Mouse (Mus musculus): ENCODE results near the gene Fzd7.

Gene Fzd7

DNA sequence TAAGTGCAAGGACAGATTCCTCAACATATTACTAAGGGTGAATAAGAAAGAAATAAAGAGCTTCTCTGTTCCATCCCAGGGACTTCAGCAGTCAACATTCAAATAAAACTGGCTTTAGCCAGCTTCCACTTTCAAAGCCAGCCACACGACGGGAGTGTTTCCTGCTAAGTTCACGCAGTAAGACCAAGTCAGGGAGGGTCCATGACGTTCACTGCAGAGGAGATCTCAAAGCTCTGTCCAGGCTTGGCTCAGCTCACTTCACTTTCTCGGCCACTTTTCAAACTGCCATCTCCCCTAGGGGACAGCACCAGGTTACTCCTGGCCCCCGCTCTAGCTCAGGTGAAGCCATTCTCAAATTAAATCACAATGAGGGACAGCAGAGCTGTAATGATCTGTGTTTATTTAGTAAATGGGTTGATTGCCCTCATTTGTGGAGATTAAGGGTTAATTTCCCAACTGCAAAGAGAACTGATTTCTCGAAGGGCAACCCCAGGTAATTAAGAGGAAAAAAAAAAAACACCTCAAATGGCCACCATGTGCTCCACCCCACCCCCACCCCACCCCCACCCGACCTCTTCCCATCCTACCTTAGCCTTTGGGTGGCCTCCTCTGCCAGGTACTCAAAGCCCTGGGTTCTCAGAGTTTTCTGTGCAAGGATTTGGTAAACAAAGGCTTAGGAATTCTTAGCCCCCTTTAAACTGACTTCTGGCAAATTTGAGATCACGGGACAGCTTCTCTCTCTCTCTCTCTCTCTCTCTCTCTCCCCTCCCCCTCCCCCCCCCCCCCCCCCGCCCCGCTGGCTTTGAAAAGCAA is 9.7 kb upstream of the Fzd7 start:
- no peak for DNase-seq (ENCODE audit: low spot score in 2 of 2)

DNA sequence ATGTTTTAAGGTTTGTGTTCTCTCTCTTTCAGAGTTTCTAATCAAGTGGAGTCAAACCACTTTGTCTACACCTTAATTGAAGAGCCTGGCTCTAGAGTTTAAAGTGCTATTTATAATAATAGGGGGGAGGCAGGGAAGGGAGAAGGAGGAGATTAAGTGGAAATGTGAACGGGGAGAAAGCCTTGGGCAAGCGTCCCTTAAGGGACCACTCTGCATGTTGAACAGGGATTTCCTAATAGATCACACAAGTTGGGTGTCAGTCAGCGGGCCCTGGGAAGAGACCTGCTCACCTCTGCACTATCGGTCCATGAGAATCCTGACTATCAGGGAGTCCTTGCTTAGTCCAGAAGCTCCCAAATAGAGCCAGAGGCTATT is 9.1 kb upstream of the Fzd7 start:
- no peak for DNase-seq (ENCODE audit: low spot score in 2 of 2)

GRCm38 (mm10) chr1:59475618-59476017 is 6.6 kb upstream of the Fzd7 start:
- DNase-seq (ENCODE audit: low spot score in 2 of 2), result no peak

DNA sequence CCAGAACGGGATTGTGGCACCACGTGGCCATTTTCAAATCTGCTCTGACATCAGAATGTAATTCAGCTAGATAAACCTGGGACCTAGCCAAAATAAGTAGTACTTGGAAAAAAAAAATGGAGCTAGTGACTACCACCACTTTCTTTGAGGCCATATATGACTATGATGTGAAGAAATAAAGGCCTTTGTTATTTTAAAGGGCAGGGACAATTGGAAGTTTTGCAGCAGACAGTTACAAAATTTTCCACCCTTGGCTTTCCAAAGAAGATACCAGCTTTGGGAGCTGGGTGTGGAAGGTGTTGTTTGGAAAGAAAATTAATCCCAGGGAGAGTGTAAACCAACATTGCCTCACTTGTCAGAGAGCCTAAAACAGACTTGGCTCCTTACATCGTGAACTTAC is 3.3 kb upstream of the Fzd7 start:
- no peak for DNase-seq (ENCODE audit: low spot score in 2 of 2)

DNA sequence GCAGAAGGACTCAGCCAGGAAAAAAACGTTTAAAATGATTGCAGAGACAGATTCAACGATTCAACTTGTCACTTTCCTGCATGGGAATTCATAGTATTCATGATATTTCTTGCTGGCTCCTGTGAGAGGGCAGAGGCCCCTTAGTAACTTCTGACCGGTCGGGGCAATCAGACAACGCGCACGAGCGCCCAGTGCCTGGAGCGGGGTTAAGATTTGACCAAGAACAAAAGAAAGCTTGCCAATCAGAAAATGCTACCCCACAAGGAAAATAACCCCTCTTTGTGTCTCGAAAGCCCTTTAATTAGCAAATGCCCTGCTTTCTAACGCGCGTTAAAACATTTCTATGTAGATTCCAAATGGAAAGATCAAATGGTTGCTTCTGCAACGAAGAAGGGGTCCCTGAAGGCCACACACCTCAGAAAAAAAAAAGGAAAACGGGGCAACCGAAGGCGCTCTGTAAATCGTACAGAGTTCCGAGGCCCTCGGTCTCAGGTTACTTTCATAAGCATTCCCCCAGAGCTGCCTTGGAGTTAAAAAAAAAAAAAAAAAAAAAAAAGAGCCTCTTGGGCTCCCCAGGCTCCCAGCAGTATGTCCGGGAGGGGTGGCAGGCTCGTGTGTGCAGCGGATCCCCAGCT is 1.3 kb upstream of the Fzd7 start:
- no peak for DNase-seq (ENCODE audit: low spot score in 2 of 2)

DNA sequence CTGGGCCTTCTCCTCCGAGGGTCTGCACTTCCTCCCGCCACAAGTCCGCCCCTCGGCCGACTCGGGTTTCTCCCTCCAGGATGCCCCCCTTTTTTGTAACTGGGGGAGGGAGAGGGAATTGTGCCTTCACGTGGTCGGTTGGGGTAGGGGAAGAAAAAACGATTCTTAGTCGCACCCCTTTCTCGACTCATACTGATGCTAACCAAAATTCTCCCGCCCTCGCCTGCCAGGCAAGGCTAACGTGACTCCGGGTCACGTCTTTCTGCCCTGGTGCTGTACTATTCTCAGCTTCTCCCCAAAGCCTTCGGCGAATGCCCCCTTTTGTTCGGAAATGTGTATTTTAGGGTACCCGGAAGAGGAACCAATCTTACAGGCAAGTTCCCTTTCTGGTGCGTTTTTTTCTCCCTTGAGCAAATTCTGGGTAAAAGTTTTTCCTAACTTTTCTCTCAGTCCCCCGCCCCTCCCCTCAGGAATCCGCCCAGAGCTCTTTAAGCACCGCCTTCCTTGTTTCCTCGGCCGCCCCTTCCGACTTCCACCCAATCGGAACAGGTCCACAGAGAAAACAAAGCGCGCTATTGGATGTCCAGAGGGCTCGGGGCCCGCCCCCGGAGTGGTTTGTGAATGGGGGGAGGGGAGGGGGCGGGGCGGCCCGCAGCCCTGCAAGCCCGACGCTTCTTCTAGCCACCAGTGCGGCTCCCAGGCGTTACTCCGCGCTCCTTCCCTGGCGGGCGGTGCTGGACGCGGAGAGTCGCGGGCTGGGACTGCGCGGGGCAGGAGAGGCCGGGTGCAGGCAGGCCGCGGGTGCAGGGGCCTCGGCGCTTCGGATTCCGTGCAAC is 550 bp upstream of the Fzd7 start:
- DNase-seq (ENCODE audit: low spot score in 2 of 2), result peak; percentile 85 to 86

DNA sequence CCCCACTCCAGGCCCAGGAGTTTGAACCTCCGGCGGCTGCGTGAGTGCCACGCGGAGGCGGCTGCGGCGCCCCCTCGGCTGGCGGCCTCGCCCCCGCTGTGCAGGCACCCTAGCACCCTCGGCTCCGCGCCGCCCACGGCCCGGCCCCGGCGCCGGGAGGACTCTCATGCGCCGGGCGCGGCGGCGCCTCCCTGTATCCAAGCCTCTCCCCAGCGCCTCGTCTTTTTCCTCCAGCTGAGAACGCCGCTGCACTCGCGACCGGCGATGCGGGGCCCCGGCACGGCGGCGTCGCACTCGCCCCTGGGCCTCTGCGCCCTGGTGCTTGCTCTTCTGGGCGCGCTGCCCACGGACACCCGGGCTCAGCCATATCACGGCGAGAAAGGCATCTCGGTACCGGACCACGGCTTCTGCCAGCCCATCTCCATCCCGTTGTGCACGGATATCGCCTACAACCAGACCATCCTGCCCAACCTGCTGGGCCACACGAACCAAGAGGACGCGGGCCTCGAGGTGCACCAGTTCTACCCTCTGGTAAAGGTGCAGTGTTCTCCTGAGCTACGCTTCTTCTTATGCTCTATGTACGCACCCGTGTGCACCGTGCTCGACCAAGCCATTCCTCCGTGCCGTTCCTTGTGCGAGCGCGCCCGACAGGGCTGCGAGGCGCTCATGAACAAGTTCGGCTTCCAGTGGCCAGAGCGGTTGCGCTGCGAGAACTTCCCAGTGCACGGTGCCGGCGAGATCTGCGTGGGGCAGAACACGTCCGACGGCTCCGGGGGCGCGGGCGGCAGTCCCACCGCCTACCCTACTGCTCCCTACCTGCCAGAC is 684 bp downstream of the Fzd7 start:
- no peak for DNase-seq (ENCODE audit: low spot score in 2 of 2)

DNA sequence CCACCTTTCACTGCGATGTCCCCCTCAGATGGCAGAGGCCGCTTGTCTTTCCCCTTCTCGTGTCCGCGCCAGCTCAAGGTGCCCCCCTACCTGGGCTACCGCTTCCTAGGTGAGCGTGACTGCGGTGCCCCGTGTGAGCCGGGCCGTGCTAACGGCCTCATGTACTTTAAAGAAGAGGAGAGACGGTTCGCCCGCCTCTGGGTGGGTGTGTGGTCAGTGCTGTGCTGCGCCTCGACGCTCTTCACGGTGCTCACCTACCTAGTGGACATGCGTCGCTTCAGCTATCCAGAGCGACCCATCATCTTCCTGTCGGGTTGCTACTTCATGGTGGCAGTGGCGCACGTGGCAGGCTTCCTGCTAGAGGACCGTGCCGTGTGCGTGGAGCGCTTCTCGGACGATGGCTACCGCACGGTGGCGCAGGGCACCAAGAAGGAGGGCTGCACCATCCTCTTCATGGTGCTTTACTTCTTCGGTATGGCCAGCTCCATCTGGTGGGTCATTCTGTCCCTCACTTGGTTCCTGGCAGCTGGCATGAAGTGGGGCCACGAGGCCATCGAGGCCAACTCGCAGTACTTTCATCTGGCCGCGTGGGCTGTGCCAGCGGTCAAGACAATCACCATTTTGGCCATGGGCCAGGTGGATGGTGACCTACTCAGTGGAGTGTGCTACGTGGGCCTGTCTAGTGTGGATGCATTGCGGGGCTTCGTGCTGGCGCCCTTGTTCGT is 1.5 kb downstream of the Fzd7 start:
- DNase-seq (ENCODE audit: low spot score in 2 of 2), result peak; percentile 44 to 73

GRCm38 (mm10) chr1:59484314-59484713 is 2.1 kb downstream of the Fzd7 start:
- DNase-seq (ENCODE audit: low spot score in 2 of 2), result no peak

- DNase-seq (ENCODE audit: low spot score in 2 of 2), result no peak
Measured at GRCm38 (mm10) chr1:59484791-59485785, 2.9 kb downstream of the Fzd7 start.

DNA sequence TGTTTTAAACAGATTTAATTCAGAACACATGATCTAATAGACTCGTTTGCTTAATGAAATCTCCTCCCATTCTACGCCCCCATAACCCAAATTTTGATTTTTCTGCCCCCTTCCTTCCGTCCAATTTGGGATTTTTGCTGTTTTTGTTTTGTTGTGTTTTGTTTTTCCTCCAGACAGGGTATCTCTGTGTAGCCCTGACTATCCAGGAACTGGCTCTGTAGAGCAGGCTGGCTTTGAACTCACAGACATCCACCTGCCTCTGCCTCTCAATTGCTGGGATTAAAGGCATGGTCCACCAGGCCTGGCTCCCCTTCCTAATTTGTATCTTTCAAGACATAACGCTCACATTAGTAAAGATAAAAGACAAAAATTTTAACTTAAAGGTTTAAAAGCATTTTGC is 3.6 kb downstream of the Fzd7 start:
- DNase-seq (ENCODE audit: low spot score in 2 of 2), result no peak

- DNase-seq (ENCODE audit: low spot score in 2 of 2), result no peak
Measured at GRCm38 (mm10) chr1:59487651-59488051, 5.4 kb downstream of the Fzd7 start.

- DNase-seq (ENCODE audit: low spot score in 2 of 2), result no peak
Measured at GRCm38 (mm10) chr1:59488481-59488880, 6.3 kb downstream of the Fzd7 start.

GRCm38 (mm10) chr1:59488991-59489390 is 6.8 kb downstream of the Fzd7 start:
- no peak for DNase-seq (ENCODE audit: low spot score in 2 of 2)

GRCm38 (mm10) chr1:59491517-59491916 is 9.3 kb downstream of the Fzd7 start:
- DNase-seq (ENCODE audit: low spot score in 2 of 2), result no peak

- no peak for DNase-seq (ENCODE audit: low spot score in 2 of 2)
Measured at GRCm38 (mm10) chr1:59492432-59492831, 10.2 kb downstream of the Fzd7 start.

GRCm38 (mm10) chr1:59495970-59496369 is 13.7 kb downstream of the Fzd7 start:
- DNase-seq (ENCODE audit: low spot score in 2 of 2), result no peak

DNA sequence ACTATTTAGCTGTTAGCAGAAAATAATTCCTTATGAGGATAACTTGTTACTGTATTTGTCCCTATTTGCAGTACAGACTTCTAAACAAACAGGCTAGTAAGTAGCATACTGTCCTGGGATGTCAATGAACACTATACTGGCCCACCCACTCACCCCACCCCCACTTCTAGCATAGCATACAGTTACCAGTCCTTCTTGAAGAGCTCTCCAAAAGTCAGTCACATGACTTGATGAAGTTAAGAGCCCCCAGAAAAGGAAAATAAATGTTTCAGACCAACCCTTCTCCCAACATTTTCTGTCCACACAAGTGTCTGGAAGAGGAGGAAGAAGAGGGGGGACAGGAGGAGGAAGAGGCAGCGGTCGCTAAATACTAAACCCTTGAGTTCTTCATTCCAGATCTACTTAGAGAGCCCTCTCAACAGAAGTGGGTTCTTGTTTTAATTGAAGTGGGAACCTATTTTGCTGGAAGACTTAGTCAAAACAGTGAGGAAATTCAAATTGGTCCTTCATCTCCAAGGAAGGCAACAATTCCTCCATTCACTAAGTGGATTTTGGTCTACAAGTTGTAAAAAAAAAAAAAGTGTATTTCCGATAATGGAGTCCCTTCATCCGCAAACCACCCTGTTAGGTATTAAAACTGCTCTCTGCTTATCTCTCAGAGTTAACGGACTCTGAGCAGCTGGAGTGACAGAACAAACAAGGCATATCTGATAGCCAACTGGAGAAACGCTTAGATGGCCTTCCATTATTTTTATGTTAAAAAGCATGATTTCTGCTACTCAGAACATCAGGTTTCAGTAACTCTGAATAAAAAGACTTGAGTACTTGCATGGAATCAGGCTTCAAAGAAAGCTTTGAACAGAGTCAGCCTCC is 15.8 kb downstream of the Fzd7 start:
- DNase-seq (ENCODE audit: low spot score in 2 of 2), result no peak

- DNase-seq (ENCODE audit: low spot score in 2 of 2), result no peak
Measured at GRCm38 (mm10) chr1:59499327-59499726, 17.1 kb downstream of the Fzd7 start.
